Mouse (Mus musculus) myocyte (in vitro differentiated cells): ENCODE results near the gene Tet3.

Experiments
- CEBPB ChIP-seq: IDR thresholded peaks from 2 replicates; pipeline ENCODE4 v1.6.1; 2011; ENCODE audit warnings: mild to moderate bottlenecking, moderate library complexity; ENCODE audit not compliant: poor library complexity, insufficient read depth, severe bottlenecking
- MAX ChIP-seq: IDR thresholded peaks from one replicate; pipeline ENCODE4 v1.6.1; 2011; ENCODE audit warnings: low read depth, mild to moderate bottlenecking, control low read depth
- MYOD1 ChIP-seq, 3 experiments: IDR thresholded peaks; one replicate each; pipeline ENCODE4 v1.6.1; 2011; ENCODE audit warnings: control low read depth in 2 of 3, low read depth in 2 of 3, mild to moderate bottlenecking in 2 of 3, moderate library complexity in 1 of 3; ENCODE audit not compliant: insufficient read length in 2 of 3, control insufficient read depth in 1 of 3
- MYOG ChIP-seq, 3 experiments: IDR thresholded peaks; one replicate each; pipeline ENCODE4 v1.6.1; 2011; ENCODE audit warnings: control low read depth in 2 of 3, low read depth in 2 of 3, mild to moderate bottlenecking in 2 of 3; ENCODE audit not compliant: insufficient read length in 2 of 3, control insufficient read depth in 1 of 3, insufficient read depth in 1 of 3
- POLR2A ChIP-seq: IDR thresholded peaks from one replicate; pipeline ENCODE4 v1.6.1; 2011; ENCODE audit warnings: low read depth, mild to moderate bottlenecking, control low read depth, moderate library complexity; ENCODE audit not compliant: insufficient read length
- POLR2AphosphoS2 ChIP-seq: IDR thresholded peaks from one replicate; pipeline ENCODE4 v1.6.1; 2011; ENCODE audit warnings: low read depth, control low read depth; ENCODE audit not compliant: insufficient read length
- REST ChIP-seq: IDR thresholded peaks from one replicate; pipeline ENCODE4 v1.6.1; 2011; ENCODE audit warnings: mild to moderate bottlenecking, control low read depth, moderate library complexity; ENCODE audit not compliant: insufficient read depth, insufficient read length
- SRF ChIP-seq: IDR thresholded peaks from one replicate; pipeline ENCODE4 v1.6.1; 2011; ENCODE audit warnings: low read depth; ENCODE audit not compliant: control insufficient read depth, insufficient read length
- TCF12 ChIP-seq: IDR thresholded peaks from one replicate; pipeline ENCODE4 v1.6.1; 2011; ENCODE audit warnings: mild to moderate bottlenecking, control low read depth; ENCODE audit not compliant: poor library complexity, insufficient read depth, severe bottlenecking
- TCF3 ChIP-seq: IDR thresholded peaks from one replicate; pipeline ENCODE4 v1.6.1; 2011; ENCODE audit warnings: low read depth, control low read depth; ENCODE audit not compliant: insufficient read length
- USF1 ChIP-seq: IDR thresholded peaks from one replicate; pipeline ENCODE4 v1.6.1; 2011; ENCODE audit warnings: low read depth, mild to moderate bottlenecking, control low read depth, moderate library complexity

DNA sequence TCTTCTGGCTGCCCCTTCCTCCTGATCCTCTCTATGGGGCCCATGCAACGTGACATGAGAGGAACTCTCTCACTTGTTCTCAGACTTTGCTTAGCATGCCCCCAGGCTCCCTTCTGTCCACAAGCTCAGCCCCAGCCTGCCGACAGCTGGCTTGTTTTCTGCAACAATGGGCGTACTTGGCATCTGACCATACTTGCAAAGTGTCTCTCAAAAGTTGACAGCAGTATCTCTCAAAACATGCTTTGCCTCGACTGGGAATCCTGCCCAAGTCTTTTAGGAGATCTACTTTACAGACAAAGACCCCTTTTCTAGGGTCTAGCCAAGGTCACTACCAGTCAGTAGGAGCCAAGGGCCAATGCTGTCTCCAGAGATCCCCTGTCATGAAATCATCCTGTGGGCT, 27.0 kb upstream of the Tet3 start:
- no peak for TF ChIP-seq POLR2A
- no peak for TF ChIP-seq REST
- TF ChIP-seq USF1: no peak
- TF ChIP-seq MYOG (IDR thresholded peaks at IDR 0.05; ENCODE audit: control insufficient read depth in 1 of 3, insufficient read depth in 1 of 3, insufficient read length in 2 of 3, low read depth in 2 of 3): no peak
- no peak for TF ChIP-seq MYOD1 (IDR thresholded peaks at IDR 0.05; ENCODE audit: control insufficient read depth in 1 of 3, insufficient read length in 2 of 3, low read depth in 2 of 3)
- no peak for TF ChIP-seq MAX
- TF ChIP-seq TCF12: no peak
- no peak for TF ChIP-seq POLR2AphosphoS2
- no peak for TF ChIP-seq TCF3
- TF ChIP-seq SRF: no peak
- no peak for TF ChIP-seq CEBPB
